Mouse (Mus musculus) lung, adult 2 months (tissue): ENCODE results near the gene Sept6.

Source experiments
- CTCF ChIP-seq: fragments of 200-500 bp; IDR thresholded peaks from 2 replicates; pipeline ENCODE4 v1.5.1; 2011; ENCODE audit warnings: mild to moderate bottlenecking, low read length, control low read depth; ENCODE audit not compliant: insufficient read depth
- POLR2A ChIP-seq: fragments of 200-500 bp; IDR thresholded peaks from 2 replicates; pipeline ENCODE4 v1.6.1; 2011; ENCODE audit warnings: low read depth, mild to moderate bottlenecking, control low read depth, low read length, borderline replicate concordance; ENCODE audit errors: extremely low read depth

- TF ChIP-seq POLR2A (no peak), CTCF (no peak)
These were observed 16.7 kb downstream of the Sept6 start for GRCm38 (mm10) chrX:36974905-36975304.
